Mouse (Mus musculus) small intestine, adult 2 months (tissue): Measurements from ENCODE around the gene Serpinc1. TPM values are rescaled to one million over a fixed set of nuclear protein-coding genes. Genes with fewer than 3 reads are reported as not detected.

Experiments used
- H3K27ac ChIP-seq: fragments of 200-500 bp; 2 replicates; pipeline ENCODE4 v1.5.1; 2012; ENCODE audit warnings: low read depth, low read length, control low read depth, inconsistent platforms; ENCODE audit not compliant: insufficient read depth
- H3K27me3 ChIP-seq: fragments of 200-500 bp; 2 replicates; pipeline ENCODE4 v1.6.1; 2012; ENCODE audit warnings: mild to moderate bottlenecking, moderate library complexity, low read length, inconsistent platforms; ENCODE audit not compliant: control insufficient read depth, insufficient read depth
- H3K36me3 ChIP-seq: fragments of 200-500 bp; 2 replicates; pipeline ENCODE4 v1.6.1; 2012; ENCODE audit warnings: mild to moderate bottlenecking, low read length, control low read depth, inconsistent platforms; ENCODE audit not compliant: control insufficient read depth, insufficient read depth
- H3K4me1 ChIP-seq: fragments of 200-500 bp; 2 replicates; pipeline ENCODE4 v1.6.1; 2012; ENCODE audit warnings: low read length, inconsistent platforms, mixed read lengths; ENCODE audit not compliant: control insufficient read depth, insufficient read depth, insufficient read length
- H3K4me3 ChIP-seq: fragments of 200-500 bp; 2 replicates; pipeline ENCODE4 v1.5.1; 2012; ENCODE audit warnings: low read depth, mild to moderate bottlenecking, control low read depth, inconsistent platforms, low read length, moderate library complexity
- CTCF ChIP-seq: fragments of 200-500 bp; IDR thresholded peaks from 2 replicates; pipeline ENCODE4 v1.5.1; 2012; ENCODE audit warnings: low read depth, mild to moderate bottlenecking, control low read depth, inconsistent platforms, low read length, moderate library complexity, mixed read lengths; ENCODE audit not compliant: insufficient replicate concordance, insufficient read length; ENCODE audit errors: extremely low read depth
- POLR2A ChIP-seq: fragments of 200-500 bp; IDR thresholded peaks from 2 replicates; pipeline ENCODE4 v1.6.1; 2012; ENCODE audit warnings: low read depth, mild to moderate bottlenecking, control low read depth, inconsistent platforms, low read length, moderate library complexity
- WGBS: fragments of 180-500 bp; shearing (Covaris S2); methylation state at CpG from one replicate; pipeline ENCODE4 v1.1.7; 2018; 5-methylcytosine and 5-hydroxymethylcytosine counted together
- polyA plus RNA-seq: library from polyadenylated mRNA; depleted of rRNA; stranded (reverse); fragments of >200 nt; gene quantifications from 2 replicates; pipeline ENCODE4 v1.2.3, GENCODE M21; 2012

Serpinc1 gene
- polyA plus RNA-seq, 1 experiment = 1.4 TPM

- 87% methylated on average over 6 of the region's 6 CpGs for WGBS
- Histone ChIP-seq H3K4me1 (no peaks in the 10 kb centered on the region), H3K4me3 (no peak overlapping the region), H3K27me3 (no peaks in the 10 kb centered on the region), H3K36me3 (no peaks in the 10 kb centered on the region), H3K27ac (no peak overlapping the region)
- TF ChIP-seq POLR2A = no peak
- TF ChIP-seq CTCF = no peak
Measured at GRCm38 (mm10) chr1:160993851-160994250, 15.5 kb downstream of the Serpinc1 start.

GRCm38 (mm10) chr1:161004942-161005341, 26.6 kb downstream of the Serpinc1 start:
- Histone ChIP-seq H3K36me3 (peaks cover 5% of the 10 kb centered on the region; the same call in 1 of the 2 replicates), H3K27me3 (no peaks in the 10 kb centered on the region), H3K4me1 (no peaks in the 10 kb centered on the region), H3K4me3 (no peak overlapping the region), H3K27ac (no peak overlapping the region)
- TF ChIP-seq CTCF (no peak), POLR2A (no peak)
- WGBS = 84% methylated on average over 4 of the region's 4 CpGs

- H3K36me3 ChIP-seq = peaks cover 5% of the 10 kb centered on the region; the same call in 1 of the 2 replicates
- no peaks in the 10 kb centered on the region for H3K27me3 ChIP-seq
- WGBS = 67% methylated on average over 3 of the region's 3 CpGs
- TF ChIP-seq POLR2A (no peak), CTCF (no peak)
- no peak overlapping the region for H3K4me3 ChIP-seq
- H3K4me1 ChIP-seq = no peaks in the 10 kb centered on the region
- no peak overlapping the region for H3K27ac ChIP-seq
Measured at GRCm38 (mm10) chr1:161005526-161005925, 27.1 kb downstream of the Serpinc1 start.

GRCm38 (mm10) chr1:161006471-161006870, 28.1 kb downstream of the Serpinc1 start:
- WGBS = 92% methylated on average over 5 of the region's 5 CpGs
- TF ChIP-seq POLR2A = no peak
- TF ChIP-seq CTCF = no peak
- peaks cover 6% of the 10 kb centered on the region; the same call in 1 of the 2 replicates for H3K36me3 ChIP-seq

GRCm38 (mm10) chr1:161008038-161008437, 29.7 kb downstream of the Serpinc1 start:
- Histone ChIP-seq H3K4me3 (no peak overlapping the region), H3K27me3 (no peaks in the 10 kb centered on the region), H3K36me3 (0 out of 2 replicates have a peak, but pooled peaks cover 7% of the 10 kb centered on the region), H3K4me1 (no peaks in the 10 kb centered on the region), H3K27ac (no peak overlapping the region)
- TF ChIP-seq POLR2A = no peak
- TF ChIP-seq CTCF = no peak
- WGBS = 97% methylated on average over 2 of the region's 2 CpGs

More at GRCm38 (mm10) chr1:161006471-161006870, 28.1 kb downstream of the Serpinc1 start:
- no peak overlapping the region for H3K4me3 ChIP-seq
- no peak overlapping the region for H3K27ac ChIP-seq
- H3K4me1 ChIP-seq = no peaks in the 10 kb centered on the region
- H3K27me3 ChIP-seq = no peaks in the 10 kb centered on the region

GRCm38 (mm10) chr1:161010436-161010835, 32.1 kb downstream of the Serpinc1 start:
- 87% methylated on average over 4 of the region's 4 CpGs for WGBS
- no peak overlapping the region for H3K27ac ChIP-seq
- no peak overlapping the region for H3K4me3 ChIP-seq
- no peaks in the 10 kb centered on the region for H3K4me1 ChIP-seq
- TF ChIP-seq CTCF (no peak), POLR2A (no peak)
- 0 out of 2 replicates have a peak, but pooled peaks cover 7% of the 10 kb centered on the region for H3K36me3 ChIP-seq
- H3K27me3 ChIP-seq = no peaks in the 10 kb centered on the region

- WGBS = 40% methylated on average over 2 of the region's 2 CpGs
Measured at GRCm38 (mm10) chr1:161016378-161016777, 38.0 kb downstream of the Serpinc1 start.

More at GRCm38 (mm10) chr1:161016378-161016777, 38.0 kb downstream of the Serpinc1 start:
- H3K4me3 ChIP-seq = no peak overlapping the region
- peaks cover 6% of the 10 kb centered on the region; the same call in 1 of the 2 replicates for H3K36me3 ChIP-seq
- no peaks in the 10 kb centered on the region for H3K27me3 ChIP-seq
- H3K4me1 ChIP-seq = no peaks in the 10 kb centered on the region
- no peak overlapping the region for H3K27ac ChIP-seq
- TF ChIP-seq CTCF (no peak), POLR2A (no peak)
